Mouse (Mus musculus) hematopoietic stem cell, adult 5-6 weeks (primary cell): Measurements from ENCODE around the gene Gtpbp6. TPM values are rescaled to one million over a fixed set of nuclear protein-coding genes. Genes with fewer than 3 reads are reported as not detected.
"Not testable (repeated sequence)": the region's sequence is repeated elsewhere in the genome, so short reads cannot be mapped to it uniquely, and the experiment has no call there.

Experiments used
- ATAC-seq, 2 experiments: fragments of 125-278 bp in 1 of 2; replicated peaks in 1 of 2; 2 replicates each; pipeline ENCODE4 v1.8.0; 2016 to 2017; ENCODE audit warnings: inconsistent platforms in 2 of 2, mild to moderate bottlenecking in 2 of 2, moderate number of reproducible peaks in 2 of 2, low read depth in 1 of 2, moderate TSS enrichment in 1 of 2; ENCODE audit not compliant: low FRiP score in 2 of 2, poor library complexity in 2 of 2, severe bottlenecking in 2 of 2, insufficient read depth in 1 of 2, low TSS enrichment in 1 of 2
- total RNA-seq: library from RNA; stranded (forward); fragments of 172-1452, 232-1000 nt; gene quantifications from 2 replicates; pipeline ENCODE4 v1.2.3, GENCODE M21; 2017

Gene Gtpbp6
- 21.9 and 26.9 TPM in 2 replicates for total RNA-seq

GRCm38 (mm10) chr5:110107581-110108304 is at the start of gene Gtpbp6:
Gene Gtpbp6, minus strand, starts transcription at chr5:110108197.
- peak; percentile 76 to 86 for ATAC-seq

GRCm38 (mm10) chr5:110143007-110143406 is 35.0 kb upstream of the Gtpbp6 start:
- peak in 1 of 2 experiments; percentile 68; a peak in 2 of 4 replicates for ATAC-seq

GRCm38 (mm10) chr5:110142309-110142708 is 34.3 kb upstream of the Gtpbp6 start:
- no peak for ATAC-seq

- ATAC-seq: no peak
Measured at GRCm38 (mm10) chr5:110140424-110140823, 32.4 kb upstream of the Gtpbp6 start.

GRCm38 (mm10) chr5:110139325-110139724 is 31.3 kb upstream of the Gtpbp6 start:
- ATAC-seq: no peak

GRCm38 (mm10) chr5:110137816-110138215 is 29.8 kb upstream of the Gtpbp6 start:
- no peak for ATAC-seq

- ATAC-seq: no peak; a peak in 1 of 4 replicates
Measured at GRCm38 (mm10) chr5:110136087-110136464, 28.1 kb upstream of the Gtpbp6 start.

- peak; percentile 98 to 99 for ATAC-seq
Measured at GRCm38 (mm10) chr5:110135293-110136086, 27.5 kb upstream of the Gtpbp6 start, which contains the start of gene Chfr. Gene Chfr, plus strand, starts transcription at chr5:110135842.

GRCm38 (mm10) chr5:110122380-110122779 is 14.4 kb upstream of the Gtpbp6 start:
- ATAC-seq: not testable (repeated sequence)

GRCm38 (mm10) chr5:110109991-110110441 is 2.0 kb upstream of the Gtpbp6 start, which contains the start of gene Zfp605:
Gene Zfp605, plus strand, starts transcription at chr5:110110092.
- peak; percentile 57 to 60 for ATAC-seq

GRCm38 (mm10) chr5:110108305-110108628 is 270 bp upstream of the Gtpbp6 start:
- no peak; a peak in 2 of 4 replicates for ATAC-seq

GRCm38 (mm10) chr5:110106901-110107564 is 964 bp downstream of the Gtpbp6 start:
- ATAC-seq: no peak

- ATAC-seq: no peak
Measured at GRCm38 (mm10) chr5:110106140-110106871, 1.7 kb downstream of the Gtpbp6 start.

GRCm38 (mm10) chr5:110104616-110105380 is 3.2 kb downstream of the Gtpbp6 start:
- ATAC-seq: no peak

GRCm38 (mm10) chr5:110103901-110104615 is 3.9 kb downstream of the Gtpbp6 start:
- no peak for ATAC-seq
